Mouse (Mus musculus) ES-E14 (cell line): Measurements from ENCODE around the gene Dcaf17. TPM values are rescaled to one million over a fixed set of nuclear protein-coding genes. Genes with fewer than 3 reads are reported as not detected.

Source experiments
- DNase-seq: peaks from one replicate; pipeline ENCODE4 v3.0.0-alpha.2; 2013; ENCODE audit warnings: low read depth, low spot score
- H3K27ac ChIP-seq: 2 replicates; pipeline ENCODE4 v1.5.1; 2012; ENCODE audit warnings: low read depth, mild to moderate bottlenecking, low read length, moderate library complexity, mixed read lengths; ENCODE audit not compliant: poor library complexity, insufficient read depth, severe bottlenecking
- H3K36me3 ChIP-seq: 2 replicates; pipeline ENCODE4 v1.6.1; 2012; ENCODE audit warnings: mild to moderate bottlenecking, low read length, moderate library complexity, mixed read lengths; ENCODE audit not compliant: control insufficient read depth, poor library complexity, insufficient read depth, severe bottlenecking
- H3K4me1 ChIP-seq, 2 experiments: fragments of 150-350 bp in 1 of 2; sonication (generic) in 1 of 2; 2 replicates each; pipeline ENCODE4 v1.6.1; 2012; ENCODE audit warnings: low read length in 2 of 2, mild to moderate bottlenecking in 1 of 2, mixed read lengths in 1 of 2; ENCODE audit not compliant: control insufficient read depth in 2 of 2, insufficient read depth in 2 of 2, poor library complexity in 1 of 2
- H3K4me3 ChIP-seq, 2 experiments: fragments of 150-350 bp in 1 of 2; sonication (generic) in 1 of 2; 2 replicates each; pipeline ENCODE4 v1.5.1; 2012; ENCODE audit warnings: low read length in 2 of 2, low read depth in 1 of 2, mild to moderate bottlenecking in 1 of 2, mixed read lengths in 1 of 2; ENCODE audit not compliant: insufficient read depth in 1 of 2, poor library complexity in 1 of 2, severe bottlenecking in 1 of 2
- H3K9ac ChIP-seq: 2 replicates; pipeline ENCODE4 v1.6.1; 2012; ENCODE audit warnings: low read depth, mild to moderate bottlenecking, low read length, mixed read lengths; ENCODE audit not compliant: poor library complexity, insufficient read depth, severe bottlenecking
- H3K9me3 ChIP-seq: fragments of 150-350 bp; sonication (generic); 2 replicates; pipeline ENCODE4 v1.6.1; 2012; ENCODE audit warnings: low read depth, mild to moderate bottlenecking, low read length; ENCODE audit not compliant: control insufficient read depth, insufficient read depth
- CHD2 ChIP-seq: IDR thresholded peaks from 2 replicates; pipeline ENCODE4 v1.6.1; 2014; ENCODE audit warnings: mild to moderate bottlenecking, low read depth, low read length, inconsistent platforms
- HCFC1 ChIP-seq: IDR thresholded peaks from 2 replicates; pipeline ENCODE4 v1.6.1; 2012; ENCODE audit warnings: low read length, inconsistent platforms, borderline replicate concordance; ENCODE audit not compliant: insufficient read depth
- MAFK ChIP-seq: IDR thresholded peaks from 2 replicates; pipeline ENCODE4 v1.6.1; 2014; ENCODE audit warnings: mild to moderate bottlenecking, low read depth, low read length, inconsistent platforms; ENCODE audit not compliant: insufficient read depth
- ZC3H11A ChIP-seq: IDR thresholded peaks from 2 replicates; pipeline ENCODE4 v1.6.1; 2012; ENCODE audit warnings: low read depth, mild to moderate bottlenecking, inconsistent platforms, low read length, borderline replicate concordance
- ZNF384 ChIP-seq: IDR thresholded peaks from 2 replicates; pipeline ENCODE4 v1.6.1; 2012; ENCODE audit warnings: low read depth, low read length, inconsistent platforms
- in situ Hi-C, 2 experiments: fragments of 600-800 bp; cut with MboI; formaldehyde crosslinking; loops; one replicate each; pipeline ENCODE4 v1.15.1; 2025; ENCODE audit warnings: low sequenced_read_pairs in 2 of 2, inconsistent platforms in 1 of 2; ENCODE audit not compliant: unreplicated experiment in 2 of 2
- total RNA-seq: library from RNA; depleted of rRNA; stranded (reverse); fragments of 300-350 nt; gene quantifications from 2 replicates; pipeline ENCODE4 v1.2.3, GENCODE M21; 2012

Dcaf17 gene
- total RNA-seq, 1 experiment: 20.0 TPM

DNA sequence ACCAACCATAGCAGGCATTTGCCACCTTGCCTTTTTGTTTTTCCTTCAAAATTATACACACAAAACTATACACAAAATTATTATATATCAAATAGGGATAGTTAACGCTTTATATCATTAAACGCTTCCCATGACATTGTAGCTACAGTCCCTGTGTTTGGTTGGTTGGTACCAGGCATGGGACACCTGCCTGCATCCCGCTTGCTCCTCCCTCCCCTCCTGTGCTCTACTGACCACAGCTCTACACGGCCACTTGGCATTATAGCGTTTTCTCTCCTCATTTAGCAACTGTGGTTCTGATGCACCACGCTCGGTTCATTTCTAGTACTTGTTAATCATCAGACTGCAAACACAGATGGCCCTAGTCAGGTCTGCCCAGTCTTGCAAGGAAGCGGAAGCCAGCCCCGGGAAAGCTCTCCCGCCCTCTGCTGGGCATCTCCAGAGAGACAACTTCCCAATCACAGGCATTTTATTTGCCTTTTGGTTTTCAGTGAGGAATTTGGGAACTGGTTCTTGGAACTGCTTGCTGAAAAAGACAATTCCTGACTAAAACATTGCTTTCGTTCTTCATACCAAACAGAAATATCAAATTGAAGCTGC, 15.5 kb upstream of the Dcaf17 start:
- no peak for TF ChIP-seq ZNF384
- peak; percentile 49; the same call in 1 of the 2 replicates for TF ChIP-seq ZC3H11A
- TF ChIP-seq CHD2: no peak
- H3K9ac ChIP-seq: peak overlapping the region; percentile 67; the same call in 1 of the 2 replicates
- peak overlapping the region; percentile 17 to 35; a peak in 3 of 4 replicates for H3K4me3 ChIP-seq
- DNase-seq: peak; percentile 48
- H3K4me1 ChIP-seq: peaks cover 0 to 4% of the 10 kb centered on the region in 2 experiments; a peak in 1 of 4 replicates
- H3K9me3 ChIP-seq: no peaks in the 10 kb centered on the region
- no peak overlapping the region for H3K27ac ChIP-seq
- in situ Hi-C loops: loop anchor here in 1 of 2 experiments (10.0 kb wide), 1 partner anchor 335 kb away; no protein-coding TSS in a partner anchor
- no peaks in the 10 kb centered on the region for H3K36me3 ChIP-seq

GRCm38 (mm10) chr2:71046151-71046550, 9.0 kb upstream of the Dcaf17 start:
- H3K4me1 ChIP-seq: peaks cover 3 to 4% of the 10 kb centered on the region in 2 experiments; a peak in 2 of 4 replicates
- H3K9me3 ChIP-seq: no peaks in the 10 kb centered on the region
- no peak overlapping the region for H3K4me3 ChIP-seq
- no peak overlapping the region for H3K27ac ChIP-seq
- peaks cover 4% of the 10 kb centered on the region for H3K36me3 ChIP-seq
- DNase-seq: no peak
- in situ Hi-C loops: loop anchor here in 1 of 2 experiments (10.0 kb wide), 1 partner anchor 341 kb away; no protein-coding TSS in a partner anchor
- no peak for TF ChIP-seq ZC3H11A
- no peak for TF ChIP-seq MAFK
- TF ChIP-seq HCFC1: no peak
- TF ChIP-seq ZNF384: no peak
- no peak for TF ChIP-seq CHD2
- no peak overlapping the region for H3K9ac ChIP-seq

GRCm38 (mm10) chr2:71046751-71047320, 8.3 kb upstream of the Dcaf17 start:
- peaks cover 3 to 4% of the 10 kb centered on the region in 2 experiments; a peak in 2 of 4 replicates for H3K4me1 ChIP-seq
- DNase-seq: no peak
- H3K27ac ChIP-seq: no peak overlapping the region
- H3K9me3 ChIP-seq: no peaks in the 10 kb centered on the region
- H3K9ac ChIP-seq: no peak overlapping the region
- in situ Hi-C loops: loop anchor here in 1 of 2 experiments (10.0 kb wide), 1 partner anchor 342 kb away; no protein-coding TSS in a partner anchor
- TF ChIP-seq MAFK (no peak), HCFC1 (no peak), CHD2 (no peak), ZNF384 (no peak), ZC3H11A (no peak)
- H3K36me3 ChIP-seq: peaks cover 4% of the 10 kb centered on the region
- no peak overlapping the region for H3K4me3 ChIP-seq

- H3K9ac ChIP-seq: no peak overlapping the region
- no peaks in the 10 kb centered on the region for H3K9me3 ChIP-seq
- TF ChIP-seq ZC3H11A: no peak
- TF ChIP-seq CHD2: no peak
- in situ Hi-C loops: loop anchor here in 1 of 2 experiments (10.0 kb wide), 1 partner anchor 344 kb away; no protein-coding TSS in a partner anchor
- H3K27ac ChIP-seq: no peak overlapping the region
- H3K36me3 ChIP-seq: peaks cover 4% of the 10 kb centered on the region
- no peak overlapping the region; a peak in 1 of 4 replicates for H3K4me3 ChIP-seq
- peaks cover 6% of the 10 kb centered on the region in 2 experiments; a peak in 3 of 4 replicates for H3K4me1 ChIP-seq
- DNase-seq: peak; percentile 68
Measured at GRCm38 (mm10) chr2:71048896-71049295, 6.2 kb upstream of the Dcaf17 start.
